Mouse (Mus musculus) spleen, adult 2 months (tissue): ENCODE measurements around the gene H1f0.

Source experiments
- CTCF ChIP-seq: fragments of 200-500 bp; IDR thresholded peaks from 2 replicates; pipeline ENCODE4 v1.5.1; 2011; ENCODE audit warnings: mild to moderate bottlenecking, inconsistent platforms; ENCODE audit not compliant: insufficient read depth, insufficient read length, insufficient replicate concordance; ENCODE audit errors: extremely low read depth
- POLR2A ChIP-seq: fragments of 200-500 bp; IDR thresholded peaks from 2 replicates; pipeline ENCODE4 v1.6.1; 2011; ENCODE audit warnings: low read depth, low read length, inconsistent platforms

- TF ChIP-seq CTCF (no peak), POLR2A (no peak)
Measured at GRCm38 (mm10) chr15:79029519-79030241, 1.4 kb downstream of the H1f0 start.
